ENCODE assay signal across 19 mouse cellular contexts in the genomic region with DNA sequence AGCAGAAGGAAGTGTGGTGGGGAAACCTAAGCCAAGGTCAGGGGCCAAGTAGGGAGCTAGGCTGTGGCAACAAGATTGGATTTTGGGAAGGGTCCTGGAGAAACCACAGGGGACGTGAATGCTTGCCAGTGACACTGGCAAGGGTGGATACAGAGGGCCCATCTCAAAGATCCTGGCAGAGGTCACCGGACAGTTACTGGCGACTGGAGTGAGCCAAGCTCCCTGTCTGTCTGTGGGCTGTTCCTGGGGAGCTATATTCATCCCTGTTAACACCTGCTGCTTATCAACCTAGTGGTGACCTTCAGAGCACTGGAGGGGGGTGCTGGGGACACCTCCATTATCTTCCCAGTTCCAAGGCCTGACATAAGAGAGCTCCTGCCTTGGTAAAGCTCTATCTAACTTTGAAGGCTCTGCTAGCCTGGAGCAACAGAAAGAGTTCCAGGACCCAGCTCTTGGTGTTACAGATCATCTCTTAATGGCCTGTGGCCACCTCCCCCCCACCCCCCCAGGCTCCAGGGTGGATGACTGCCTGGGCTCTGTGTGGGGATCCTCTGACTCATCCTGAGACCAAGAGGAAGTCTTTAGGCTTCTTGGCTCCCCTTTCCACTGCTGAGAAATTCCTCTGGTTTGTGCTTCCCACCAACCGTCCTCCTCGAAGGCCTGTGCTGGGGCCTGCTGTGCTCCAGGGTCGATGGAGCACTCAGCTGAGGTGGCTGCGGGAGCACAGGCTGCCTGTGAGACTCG.
DNase-seq lines count a peak whose midpoint lies in the region; ATAC-seq and TF ChIP-seq lines count a peak whose summit lies in the region.
"Had no signal": no experiment of that assay in that cellular context is flagged by ENCODE, and none has a peak within 500 bp of the region (broad histone marks: within the 10 kb centered on the region; RNA-seq: fewer than 3 reads in every experiment).

No protein-coding gene starts in this region.

- TF ChIP-seq CTCF in Patski (IDR thresholded peaks at IDR 0.05) = no peak

- intact Hi-C loops in heart, postnatal 10 days (cut with DNase I) = no loop called here

- no peaks in the 10 kb centered on the region for H3K36me3 ChIP-seq in hindbrain, embryonic 10.5 days
- H3K36me3 ChIP-seq in hindbrain, embryonic 11.5 days (ENCODE audit: control insufficient read depth, insufficient read depth, low read length) = no peaks in the 10 kb centered on the region
- H3K36me3 ChIP-seq: embryonic facial prominence, embryonic 12.5 days; heart, embryonic 15.5 days; midbrain, embryonic 13.5 days had no signal

- POLR2A ChIA-PET in Patski (lab: Charles Lee) = interaction anchor here (0.6 kb wide), 1 partner anchor 416 kb away, joined by 3 read pairs; no protein-coding TSS in a partner anchor

- CTCF ChIA-PET in Patski (lab: Charles Lee) = interaction anchor here (1.0 to 1.5 kb wide), 4 partner anchors 14 to 94 kb away, joined by 3 to 4 read pairs (median 3); no protein-coding TSS in a partner anchor

- 0 out of 2 replicates have a peak overlapping the region, but pooled peaks have one; percentile 45 for H3K27ac ChIP-seq in hindbrain, embryonic 10.5 days
- H3K27ac ChIP-seq in hindbrain, embryonic 11.5 days (ENCODE audit: low read depth, low read length) = no peak overlapping the region
- H3K27ac ChIP-seq: embryonic facial prominence, embryonic 12.5 days; heart, embryonic 15.5 days; hindbrain, postnatal 0 days; macrophage; midbrain, embryonic 13.5 days had no signal

- H3K4me3 ChIP-seq in hindbrain, embryonic 10.5 days = no peak overlapping the region
- H3K4me3 ChIP-seq in hindbrain, embryonic 11.5 days (ENCODE audit: low read depth, low read length) = no peak overlapping the region
- H3K4me3 ChIP-seq: embryonic facial prominence, embryonic 12.5 days; heart, embryonic 15.5 days; midbrain, embryonic 13.5 days; myocyte had no signal

- H3K4me2 ChIP-seq in hindbrain, embryonic 11.5 days (replicated peaks; ENCODE audit: low read depth, low read length) = no peak overlapping the region
- H3K4me2 ChIP-seq: embryonic facial prominence, embryonic 12.5 days; heart, embryonic 15.5 days; liver, embryonic 11.5 days; lung, embryonic 14.5 days; midbrain, embryonic 13.5 days had no signal

- 0 out of 2 replicates have a peak, but pooled peaks cover 6% of the 10 kb centered on the region for H3K27me3 ChIP-seq in hindbrain, embryonic 10.5 days (ENCODE audit: insufficient read depth, poor library complexity, severe bottlenecking)
- H3K27me3 ChIP-seq in hindbrain, embryonic 11.5 days (ENCODE audit: control insufficient read depth, insufficient read depth, low read length) = no peaks in the 10 kb centered on the region
- no peaks in the 10 kb centered on the region for H3K27me3 ChIP-seq in Patski
- H3K27me3 ChIP-seq: embryonic facial prominence, embryonic 12.5 days; heart, embryonic 15.5 days; midbrain, embryonic 13.5 days had no signal

- in situ Hi-C loops in Patski (cut with MboI; ENCODE audit: low pct_unique_long_range_greater_than_20kb) = no loop called here

- no peak for ATAC-seq in hindbrain, embryonic 11.5 days (ENCODE audit: low FRiP score)
- ATAC-seq in Patski = peak; percentile 61
- ATAC-seq in megakaryocyte progenitor cell, adult 5-6 weeks (replicated peaks; ENCODE audit: poor library complexity) = no peak
- ATAC-seq: hindbrain, postnatal 0 days; midbrain, embryonic 13.5 days had no signal

- no peak overlapping the region for H3K9ac ChIP-seq in hindbrain, embryonic 11.5 days (ENCODE audit: low read depth, low read length)
- H3K9ac ChIP-seq: embryonic facial prominence, embryonic 12.5 days; heart, embryonic 15.5 days; lung, embryonic 14.5 days; midbrain, embryonic 13.5 days had no signal

- H3K9me3 ChIP-seq in hindbrain, embryonic 10.5 days = no peaks in the 10 kb centered on the region
- H3K9me3 ChIP-seq in hindbrain, embryonic 11.5 days (ENCODE audit: control insufficient read depth, low read length) = no peaks in the 10 kb centered on the region
- H3K9me3 ChIP-seq: embryonic facial prominence, embryonic 12.5 days; heart, embryonic 15.5 days; midbrain, embryonic 13.5 days had no signal

- DNase-seq in hindbrain, embryonic 10.5 days (ENCODE audit: low spot score) = no peak
- no peak for DNase-seq in hindbrain, embryonic 11.5 days (ENCODE audit: low spot score)
- DNase-seq in Muller cell, postnatal 12 days (ENCODE audit: inconsistent ontology term) = peak; percentile 77
- no peak for DNase-seq in Patski (ENCODE audit: low read depth, low spot score)
- DNase-seq in heart, postnatal 10 days = peak; percentile 10 to 21
- DNase-seq in right cerebral cortex, postnatal 10 days (ENCODE audit: low spot score in 2 of 2) = no peak
- DNase-seq: adrenal gland, postnatal 14 days; cerebellum, adult 18-20 months; kidney, adult 11 months; lung, embryonic 14.5 days; thymus, adult 2 months had no signal

- WGBS in hindbrain, embryonic 10.5 days = 59% methylated on average over 8 of the region's 8 CpGs
- 67% methylated on average over 8 of the region's 8 CpGs for WGBS in hindbrain, embryonic 11.5 days

- peaks cover 22% of the 10 kb centered on the region for H3K4me1 ChIP-seq in hindbrain, embryonic 10.5 days (replicated peaks)
- H3K4me1 ChIP-seq in hindbrain, embryonic 11.5 days (replicated peaks; ENCODE audit: control insufficient read depth, insufficient read depth, low read length) = 0 out of 2 replicates have a peak, but pooled peaks cover 2% of the 10 kb centered on the region

Comparison
In these comparisons a context has a peak if more than half of its experiments do, and no peak if none do; other contexts are left out.
1. DNase-seq: peak in Muller cell, postnatal 12 days (single experiment) and heart, postnatal 10 days (2 of 2); none in hindbrain, embryonic 10.5 days (single experiment), hindbrain, embryonic 11.5 days (single experiment), Patski (single experiment) and right cerebral cortex, postnatal 10 days (0 of 2).